Mouse (Mus musculus): Measurements from ENCODE around the gene Trpm5. TPM values are rescaled to one million over a fixed set of nuclear protein-coding genes. Genes with fewer than 3 reads are reported as not detected.

Gene Trpm5
- polyA plus RNA-seq, 1 experiment = 0.95 TPM

DNA sequence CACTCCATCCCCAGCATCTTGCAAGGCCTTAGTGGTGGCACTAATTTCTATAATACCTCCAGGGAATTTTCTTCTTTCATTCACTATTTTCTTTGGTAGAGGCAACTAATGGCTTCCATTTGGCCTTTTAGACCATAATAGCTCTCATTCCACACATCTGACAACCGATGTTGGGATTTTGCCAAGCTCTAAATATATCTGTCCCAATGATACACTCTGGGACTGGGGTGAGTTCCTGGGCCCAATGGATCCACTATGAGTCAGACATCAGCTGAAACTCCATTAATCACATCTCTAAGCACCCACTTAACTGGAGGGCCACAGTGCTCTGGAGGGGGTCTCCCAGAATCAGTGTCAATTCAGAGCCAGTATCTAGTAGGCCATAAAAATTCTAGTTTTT lies 62.6 kb downstream of the Trpm5 start:
- H3K4me3 ChIP-seq (ENCODE audit: extremely low read depth, insufficient read depth, insufficient read length) = no peak overlapping the region
- peaks cover 4% of the 10 kb centered on the region; the same call in 1 of the 2 replicates for H3K4me1 ChIP-seq (ENCODE audit: control insufficient read depth, insufficient read depth, insufficient read length)
- TF ChIP-seq CTCF (IDR thresholded peaks at IDR 0.05; ENCODE audit: extremely low read depth, insufficient read depth, insufficient read length, insufficient replicate concordance) (no peak), POLR2A (IDR thresholded peaks at IDR 0.05; ENCODE audit: low read depth, low read length) (no peak)
- no peak overlapping the region for H3K27ac ChIP-seq (ENCODE audit: insufficient read depth, low read length)
- no peaks in the 10 kb centered on the region for H3K27me3 ChIP-seq (ENCODE audit: control insufficient read depth, insufficient read depth, low read length)
- WGBS = 85% methylated on average over 1 of the region's 1 CpGs
- H3K36me3 ChIP-seq (ENCODE audit: control insufficient read depth, insufficient read depth, low read length) = no peaks in the 10 kb centered on the region
- no peak for DNase-seq (ENCODE audit: low read depth in 1 of 2, low spot score in 2 of 2)

DNA sequence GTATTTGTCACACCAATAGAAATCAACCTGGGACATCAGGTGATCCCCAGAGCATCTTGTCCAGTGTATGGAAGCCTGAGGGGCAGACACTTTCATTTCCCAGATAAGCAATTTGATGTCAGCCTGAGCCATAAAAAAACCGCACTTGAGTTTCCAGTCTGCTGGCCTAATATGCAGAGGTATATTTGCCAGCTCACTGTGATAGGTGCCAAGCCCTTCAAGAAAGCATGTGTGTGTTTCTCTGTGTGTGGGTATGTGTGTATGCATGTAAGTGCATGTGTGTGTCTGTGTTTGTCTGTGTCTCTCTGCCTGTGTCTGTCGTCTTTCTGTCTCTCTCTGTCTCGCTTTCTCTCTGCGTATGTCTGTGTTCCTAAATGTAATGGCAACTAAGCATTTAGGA lies 67.2 kb downstream of the Trpm5 start:
- no peaks in the 10 kb centered on the region for H3K36me3 ChIP-seq (ENCODE audit: control insufficient read depth, insufficient read depth, low read length)
- no peaks in the 10 kb centered on the region for H3K27me3 ChIP-seq (ENCODE audit: control insufficient read depth, insufficient read depth, low read length)
- H3K4me3 ChIP-seq (ENCODE audit: extremely low read depth, insufficient read depth, insufficient read length) = no peak overlapping the region
- DNase-seq (ENCODE audit: low read depth in 1 of 2, low spot score in 2 of 2) = no peak
- WGBS = 91% methylated on average over 4 of the region's 4 CpGs
- peaks cover 10% of the 10 kb centered on the region; the same call in 1 of the 2 replicates for H3K4me1 ChIP-seq (ENCODE audit: control insufficient read depth, insufficient read depth, insufficient read length)
- no peak for TF ChIP-seq CTCF (IDR thresholded peaks at IDR 0.05; ENCODE audit: extremely low read depth, insufficient read depth, insufficient read length, insufficient replicate concordance)
- no peak for TF ChIP-seq POLR2A (IDR thresholded peaks at IDR 0.05; ENCODE audit: low read depth, low read length)
- no peak overlapping the region for H3K27ac ChIP-seq (ENCODE audit: insufficient read depth, low read length)

DNA sequence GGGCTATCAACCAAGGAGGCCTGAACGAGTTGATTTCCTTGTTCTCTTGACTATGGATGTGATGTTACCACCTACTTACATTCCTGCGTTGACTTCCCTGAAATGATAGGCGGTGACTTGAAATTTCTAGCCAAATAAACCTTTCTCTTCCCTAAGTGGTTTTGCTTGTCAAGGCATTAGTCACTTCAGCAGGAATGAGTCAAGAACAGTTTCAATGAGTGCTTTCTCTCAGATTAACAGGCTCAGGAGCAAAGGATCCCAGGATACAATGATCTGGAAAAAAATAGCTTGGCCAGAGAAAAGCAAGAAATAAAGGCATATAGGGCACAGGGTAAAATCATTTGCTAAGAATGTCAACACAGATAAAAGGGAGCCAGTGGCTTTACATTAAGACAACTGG lies 68.9 kb downstream of the Trpm5 start:
- Histone ChIP-seq H3K4me3 (ENCODE audit: extremely low read depth, insufficient read depth, insufficient read length) (no peak overlapping the region), H3K27ac (ENCODE audit: insufficient read depth, low read length) (no peak overlapping the region), H3K27me3 (ENCODE audit: control insufficient read depth, insufficient read depth, low read length) (no peaks in the 10 kb centered on the region), H3K4me1 (ENCODE audit: control insufficient read depth, insufficient read depth, insufficient read length) (peaks cover 12% of the 10 kb centered on the region; the same call in 1 of the 2 replicates), H3K36me3 (ENCODE audit: control insufficient read depth, insufficient read depth, low read length) (no peaks in the 10 kb centered on the region)
- WGBS = 88% methylated on average over 3 of the region's 3 CpGs
- DNase-seq (ENCODE audit: low read depth in 1 of 2, low spot score in 2 of 2) = no peak
- TF ChIP-seq CTCF (IDR thresholded peaks at IDR 0.05; ENCODE audit: extremely low read depth, insufficient read depth, insufficient read length, insufficient replicate concordance) = no peak
- TF ChIP-seq POLR2A (IDR thresholded peaks at IDR 0.05; ENCODE audit: low read depth, low read length) = no peak

DNA sequence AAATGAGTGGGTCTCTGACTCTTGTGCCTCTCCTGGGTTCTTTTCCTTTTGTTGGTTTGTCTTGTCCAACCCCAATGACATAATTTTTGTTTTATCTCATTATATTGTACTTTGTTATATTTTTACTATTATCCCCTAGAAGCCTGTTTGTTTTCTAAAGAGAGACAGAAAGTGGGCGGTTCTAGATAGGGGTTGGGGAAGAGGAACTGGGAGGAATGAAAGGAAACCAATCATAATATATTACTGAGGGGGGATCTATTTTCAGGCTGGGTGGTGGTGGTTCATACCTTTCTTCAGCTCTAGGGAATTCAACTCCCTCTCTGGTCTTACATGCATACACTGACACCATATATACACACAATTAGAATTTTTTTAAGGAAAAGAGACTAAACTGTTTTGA lies 70.1 kb downstream of the Trpm5 start:
- H3K27me3 ChIP-seq (ENCODE audit: control insufficient read depth, insufficient read depth, low read length) = no peaks in the 10 kb centered on the region
- H3K4me3 ChIP-seq (ENCODE audit: extremely low read depth, insufficient read depth, insufficient read length) = no peak overlapping the region
- H3K27ac ChIP-seq (ENCODE audit: insufficient read depth, low read length) = no peak overlapping the region
- peaks cover 12% of the 10 kb centered on the region; the same call in 1 of the 2 replicates for H3K4me1 ChIP-seq (ENCODE audit: control insufficient read depth, insufficient read depth, insufficient read length)
- no peaks in the 10 kb centered on the region for H3K36me3 ChIP-seq (ENCODE audit: control insufficient read depth, insufficient read depth, low read length)
- DNase-seq (ENCODE audit: low read depth in 1 of 2, low spot score in 2 of 2) = no peak
- TF ChIP-seq CTCF (IDR thresholded peaks at IDR 0.05; ENCODE audit: extremely low read depth, insufficient read depth, insufficient read length, insufficient replicate concordance) = no peak
- TF ChIP-seq POLR2A (IDR thresholded peaks at IDR 0.05; ENCODE audit: low read depth, low read length) = no peak
- WGBS = 44% methylated on average over 1 of the region's 1 CpGs

DNA sequence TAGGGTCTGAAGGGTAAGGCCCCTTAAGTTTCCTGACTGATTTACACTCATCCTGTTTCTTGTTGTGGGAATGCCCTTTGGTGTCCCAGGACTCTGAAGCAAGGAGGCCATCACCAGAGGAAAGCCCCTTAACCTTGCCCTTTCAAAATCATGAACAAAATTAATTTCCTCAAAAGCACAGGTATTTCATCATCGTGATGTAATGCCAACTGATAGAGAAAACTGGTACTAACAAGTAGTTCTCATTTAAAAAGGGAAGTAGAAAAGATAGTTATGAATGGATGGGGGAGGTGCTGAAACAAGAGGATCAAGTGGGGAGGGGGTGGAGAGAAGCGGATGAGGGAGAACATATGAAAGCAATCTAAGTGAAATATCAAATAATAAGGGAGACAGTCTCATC lies 70.9 kb downstream of the Trpm5 start:
- WGBS = 51% methylated on average over 2 of the region's 2 CpGs
- no peak overlapping the region for H3K27ac ChIP-seq (ENCODE audit: insufficient read depth, low read length)
- H3K4me3 ChIP-seq (ENCODE audit: extremely low read depth, insufficient read depth, insufficient read length) = no peak overlapping the region
- H3K36me3 ChIP-seq (ENCODE audit: control insufficient read depth, insufficient read depth, low read length) = no peaks in the 10 kb centered on the region; the same call in 1 of the 2 replicates
- TF ChIP-seq CTCF (IDR thresholded peaks at IDR 0.05; ENCODE audit: extremely low read depth, insufficient read depth, insufficient read length, insufficient replicate concordance) = no peak
- TF ChIP-seq POLR2A (IDR thresholded peaks at IDR 0.05; ENCODE audit: low read depth, low read length) = no peak
- no peaks in the 10 kb centered on the region for H3K27me3 ChIP-seq (ENCODE audit: control insufficient read depth, insufficient read depth, low read length)
- H3K4me1 ChIP-seq (ENCODE audit: control insufficient read depth, insufficient read depth, insufficient read length) = peaks cover 12% of the 10 kb centered on the region; the same call in 1 of the 2 replicates
- DNase-seq (ENCODE audit: low read depth in 1 of 2, low spot score in 2 of 2) = peak in 1 of 2 experiments; percentile 33

DNA sequence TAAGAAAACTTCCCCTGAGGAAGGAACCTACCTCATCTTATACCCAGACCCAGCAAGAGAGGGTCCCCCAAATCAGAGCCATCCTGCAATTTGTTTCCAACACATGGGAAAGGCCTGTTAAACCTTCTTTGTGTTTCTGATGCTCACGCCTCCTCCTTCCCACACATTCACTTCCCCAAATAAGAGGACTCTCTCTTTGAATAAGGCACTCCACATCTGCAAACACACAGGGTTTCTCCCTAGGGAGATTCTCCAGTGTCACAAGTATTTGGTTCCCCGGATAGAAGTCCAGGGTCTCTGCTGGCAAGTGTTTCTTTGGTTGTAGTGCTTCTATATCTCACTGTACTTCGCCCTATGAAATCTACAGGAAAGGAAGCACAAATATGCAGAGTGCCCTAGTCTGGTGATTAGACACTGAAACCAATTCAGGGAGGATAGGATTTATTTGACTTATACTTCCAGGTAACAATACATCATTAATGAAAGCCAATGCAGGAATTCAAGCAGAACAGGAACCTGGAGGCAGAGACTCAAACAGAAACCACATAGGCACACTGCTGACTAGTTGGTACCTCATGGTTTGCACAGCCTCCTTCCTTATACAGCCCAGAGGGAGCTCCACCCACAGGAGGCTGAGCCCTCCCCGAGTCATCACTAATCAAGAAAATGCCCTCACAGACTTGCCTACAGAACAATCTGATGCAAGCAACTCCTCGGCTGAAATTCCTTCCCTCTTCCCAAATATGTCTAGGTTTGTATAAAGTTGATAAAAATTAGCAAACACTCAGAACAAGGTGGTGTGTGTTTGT lies 72.9 kb downstream of the Trpm5 start:
- TF ChIP-seq CTCF (IDR thresholded peaks at IDR 0.05; ENCODE audit: extremely low read depth, insufficient read depth, insufficient read length, insufficient replicate concordance) = no peak
- TF ChIP-seq POLR2A (IDR thresholded peaks at IDR 0.05; ENCODE audit: low read depth, low read length) = no peak
- WGBS = 54% methylated on average over 5 of the region's 5 CpGs
- Histone ChIP-seq H3K27ac (ENCODE audit: insufficient read depth, low read length) (peak overlapping the region; percentile 32; the same call in 1 of the 2 replicates), H3K4me3 (ENCODE audit: extremely low read depth, insufficient read depth, insufficient read length) (no peak overlapping the region), H3K36me3 (ENCODE audit: control insufficient read depth, insufficient read depth, low read length) (no peaks in the 10 kb centered on the region; the same call in 1 of the 2 replicates), H3K4me1 (ENCODE audit: control insufficient read depth, insufficient read depth, insufficient read length) (peaks cover 16% of the 10 kb centered on the region; the same call in 1 of the 2 replicates), H3K27me3 (ENCODE audit: control insufficient read depth, insufficient read depth, low read length) (no peaks in the 10 kb centered on the region)
- DNase-seq (ENCODE audit: low read depth in 1 of 2, low spot score in 2 of 2) = no peak

DNA sequence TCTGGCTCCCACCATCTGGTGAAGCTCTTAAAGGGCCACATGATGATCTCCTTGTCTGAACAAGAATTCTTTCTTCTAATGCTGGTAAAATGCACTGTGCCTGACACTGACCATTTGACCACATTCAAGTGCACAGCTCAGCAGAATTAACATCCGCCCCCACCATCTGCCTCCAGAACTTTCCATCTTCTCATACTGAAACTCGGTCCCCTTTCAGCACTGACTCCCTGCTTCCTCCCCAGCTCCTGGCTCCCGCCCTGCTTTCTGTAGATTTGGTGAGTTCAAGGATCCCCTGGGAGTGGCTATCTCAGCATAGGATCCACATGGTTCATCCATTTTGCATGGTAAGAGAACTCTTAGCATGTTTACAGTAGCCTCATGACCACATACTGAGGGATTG lies 73.7 kb downstream of the Trpm5 start:
- no peaks in the 10 kb centered on the region; the same call in 1 of the 2 replicates for H3K36me3 ChIP-seq (ENCODE audit: control insufficient read depth, insufficient read depth, low read length)
- WGBS = 68% methylated on average over 3 of the region's 3 CpGs
- TF ChIP-seq POLR2A (IDR thresholded peaks at IDR 0.05; ENCODE audit: low read depth, low read length) (no peak), CTCF (IDR thresholded peaks at IDR 0.05; ENCODE audit: extremely low read depth, insufficient read depth, insufficient read length, insufficient replicate concordance) (no peak)
- H3K27ac ChIP-seq (ENCODE audit: insufficient read depth, low read length) = peak overlapping the region; percentile 44
- H3K27me3 ChIP-seq (ENCODE audit: control insufficient read depth, insufficient read depth, low read length) = no peaks in the 10 kb centered on the region
- peaks cover 21% of the 10 kb centered on the region; the same call in 1 of the 2 replicates for H3K4me1 ChIP-seq (ENCODE audit: control insufficient read depth, insufficient read depth, insufficient read length)
- DNase-seq (ENCODE audit: low read depth in 1 of 2, low spot score in 2 of 2) = no peak
- no peak overlapping the region for H3K4me3 ChIP-seq (ENCODE audit: extremely low read depth, insufficient read depth, insufficient read length)
